Mouse (Mus musculus): ENCODE results near the gene Tbx4. TPM values are rescaled to one million over a fixed set of nuclear protein-coding genes. Genes with fewer than 3 reads are reported as not detected.

Gene Tbx4
- polyA plus RNA-seq, 2 experiments: 15.5 to 37.5 TPM

DNA sequence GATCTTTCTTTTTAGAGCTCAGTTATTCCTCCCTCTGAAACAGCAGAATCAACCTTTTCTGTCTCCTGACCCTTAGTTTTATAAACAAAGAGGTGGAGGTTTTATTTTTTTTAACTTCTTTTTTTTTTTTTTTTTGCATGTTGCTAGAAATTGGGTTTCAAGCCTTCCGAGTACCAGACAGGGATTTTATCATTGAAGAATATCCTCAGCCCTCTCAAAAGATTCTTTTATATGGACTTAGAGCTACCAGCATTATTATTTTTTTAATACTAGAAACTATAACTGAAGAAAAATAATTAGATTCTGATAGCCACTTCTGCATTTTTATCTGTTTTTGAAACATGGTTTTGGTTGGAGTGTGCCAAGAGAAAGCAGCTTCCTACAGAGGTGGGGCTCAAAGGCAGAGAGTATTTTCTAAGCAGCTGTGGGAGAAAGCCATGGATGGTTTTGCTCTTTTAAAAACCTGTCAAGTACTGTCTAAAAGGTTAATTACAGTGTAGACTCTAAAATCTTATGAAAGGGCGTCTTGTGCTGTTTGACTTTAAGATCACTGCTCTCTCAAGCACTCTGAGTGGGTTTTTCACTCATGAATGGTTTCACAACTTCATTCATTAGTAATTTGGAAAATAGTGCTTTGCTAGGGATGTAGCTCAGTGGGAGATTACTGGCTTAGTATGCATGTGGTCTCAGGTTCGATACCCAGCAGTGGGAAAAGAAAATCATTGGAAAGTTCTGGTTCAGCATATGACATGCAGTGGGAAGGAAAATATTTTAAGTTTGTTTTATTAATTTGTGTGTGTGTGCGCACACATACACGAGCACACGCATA, 70.9 kb downstream of the Tbx4 start:
- DNase-seq (ENCODE audit: low spot score) (no peak), ATAC-seq (ENCODE audit: low FRiP score, low read depth) (no peak)
- H3K9me3 ChIP-seq (ENCODE audit: control insufficient read depth, low read length): no peaks in the 10 kb centered on the region
- no peak overlapping the region for H3K4me2 ChIP-seq (replicated peaks; ENCODE audit: low read depth, low read length, severe bottlenecking)
- peaks cover 18% of the 10 kb centered on the region for H3K4me1 ChIP-seq (ENCODE audit: control insufficient read depth, insufficient read depth, low read length)
- 80% methylated on average over 6 of the region's 6 CpGs for WGBS
- TF ChIP-seq POLR2A (IDR thresholded peaks at IDR 0.05; ENCODE audit: borderline replicate concordance, extremely low read depth, insufficient read depth, insufficient read length): no peak
- H3K9ac ChIP-seq (ENCODE audit: low read depth, low read length, severe bottlenecking): no peak overlapping the region
- no peak overlapping the region for H3K4me3 ChIP-seq (replicated peaks; ENCODE audit: low read length)
- no peaks in the 10 kb centered on the region for H3K27me3 ChIP-seq (ENCODE audit: control insufficient read depth, insufficient read depth, low read length)
- 0 out of 2 replicates have a peak overlapping the region, but pooled peaks have one; percentile 9 for H3K27ac ChIP-seq (replicated peaks; ENCODE audit: low read depth, low read length)
- H3K36me3 ChIP-seq (ENCODE audit: control insufficient read depth, insufficient read depth, low read length): no peaks in the 10 kb centered on the region

DNA sequence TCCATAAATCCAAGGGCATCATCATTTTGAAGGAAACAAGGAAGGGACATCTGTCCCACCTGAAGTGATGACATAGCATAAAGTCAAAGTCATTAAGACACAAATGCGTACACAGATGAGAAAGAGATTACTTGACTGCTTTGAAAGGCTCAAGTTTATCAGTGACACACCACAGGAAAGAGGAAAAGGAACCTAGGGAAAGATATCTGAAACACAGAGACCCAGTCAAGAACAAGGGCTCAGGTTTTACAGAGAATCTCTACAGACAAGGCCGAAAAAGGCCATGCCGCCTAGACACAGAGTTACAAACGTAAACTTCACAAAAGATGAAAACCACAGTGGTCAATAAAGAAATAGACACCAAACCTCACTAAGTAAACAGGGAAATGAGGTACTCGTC, 73.6 kb downstream of the Tbx4 start:
- ATAC-seq (ENCODE audit: low FRiP score, low read depth) (no peak), DNase-seq (ENCODE audit: low spot score) (no peak)
- Histone ChIP-seq H3K27me3 (ENCODE audit: control insufficient read depth, insufficient read depth, low read length) (no peaks in the 10 kb centered on the region), H3K9ac (ENCODE audit: low read depth, low read length, severe bottlenecking) (no peak overlapping the region), H3K36me3 (ENCODE audit: control insufficient read depth, insufficient read depth, low read length) (no peaks in the 10 kb centered on the region), H3K27ac (replicated peaks; ENCODE audit: low read depth, low read length) (no peak overlapping the region), H3K4me3 (replicated peaks; ENCODE audit: low read length) (no peak overlapping the region), H3K9me3 (ENCODE audit: control insufficient read depth, low read length) (no peaks in the 10 kb centered on the region), H3K4me1 (ENCODE audit: control insufficient read depth, insufficient read depth, low read length) (peaks cover 18% of the 10 kb centered on the region), H3K4me2 (replicated peaks; ENCODE audit: low read depth, low read length, severe bottlenecking) (no peak overlapping the region)
- 80% methylated on average over 5 of the region's 5 CpGs for WGBS
- no peak for TF ChIP-seq POLR2A (IDR thresholded peaks at IDR 0.05; ENCODE audit: borderline replicate concordance, extremely low read depth, insufficient read depth, insufficient read length)

DNA sequence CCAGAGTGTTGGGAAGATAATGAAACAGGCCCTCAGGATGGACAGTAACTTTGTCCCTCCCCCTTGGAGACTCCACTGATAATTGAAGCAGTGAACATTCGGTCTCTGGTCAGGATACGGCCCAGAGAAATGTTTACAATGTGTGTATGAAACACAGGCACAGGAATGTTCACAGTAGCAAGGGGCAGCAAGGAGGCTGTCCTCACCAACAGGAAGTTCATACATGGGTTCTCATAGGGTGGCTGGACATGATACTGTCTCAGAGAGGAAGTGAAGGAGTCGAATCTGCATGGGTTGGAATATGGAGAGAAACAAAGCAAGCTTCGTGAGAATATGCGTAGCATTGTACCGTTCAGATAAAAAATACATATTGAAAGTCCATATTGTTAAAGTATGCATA, 74.1 kb downstream of the Tbx4 start:
- H3K27ac ChIP-seq (replicated peaks; ENCODE audit: low read depth, low read length): no peak overlapping the region
- no peak for DNase-seq (ENCODE audit: low spot score)

GRCm38 (mm10) chr11:85961498-85961897, 75.3 kb downstream of the Tbx4 start:
- H3K4me1 ChIP-seq (ENCODE audit: control insufficient read depth, insufficient read depth, low read length): peaks cover 12% of the 10 kb centered on the region
- no peaks in the 10 kb centered on the region for H3K36me3 ChIP-seq (ENCODE audit: control insufficient read depth, insufficient read depth, low read length)
- no peak overlapping the region for H3K9ac ChIP-seq (ENCODE audit: low read depth, low read length, severe bottlenecking)
- H3K27me3 ChIP-seq (ENCODE audit: control insufficient read depth, insufficient read depth, low read length): no peaks in the 10 kb centered on the region
- 21% methylated on average over 9 of the region's 9 CpGs for WGBS
- H3K4me2 ChIP-seq (replicated peaks; ENCODE audit: low read depth, low read length, severe bottlenecking): no peak overlapping the region
- no peak overlapping the region for H3K27ac ChIP-seq (replicated peaks; ENCODE audit: low read depth, low read length)
- no peak for TF ChIP-seq POLR2A (IDR thresholded peaks at IDR 0.05; ENCODE audit: borderline replicate concordance, extremely low read depth, insufficient read depth, insufficient read length)
- no peak for DNase-seq (ENCODE audit: low spot score)
- no peaks in the 10 kb centered on the region for H3K9me3 ChIP-seq (ENCODE audit: control insufficient read depth, low read length)
- no peak for ATAC-seq (ENCODE audit: low FRiP score, low read depth)
- H3K4me3 ChIP-seq (replicated peaks; ENCODE audit: low read length): no peak overlapping the region

More for the DNA sequence above, 74.1 kb downstream of the Tbx4 start:
- H3K36me3 ChIP-seq (ENCODE audit: control insufficient read depth, insufficient read depth, low read length): no peaks in the 10 kb centered on the region
- WGBS: 75% methylated on average over 6 of the region's 6 CpGs
- H3K4me3 ChIP-seq (replicated peaks; ENCODE audit: low read length): no peak overlapping the region
- no peak for ATAC-seq (ENCODE audit: low FRiP score, low read depth)
- no peak overlapping the region for H3K4me2 ChIP-seq (replicated peaks; ENCODE audit: low read depth, low read length, severe bottlenecking)
- H3K9me3 ChIP-seq (ENCODE audit: control insufficient read depth, low read length): no peaks in the 10 kb centered on the region
- no peaks in the 10 kb centered on the region for H3K27me3 ChIP-seq (ENCODE audit: control insufficient read depth, insufficient read depth, low read length)
- no peak overlapping the region for H3K9ac ChIP-seq (ENCODE audit: low read depth, low read length, severe bottlenecking)
- no peak for TF ChIP-seq POLR2A (IDR thresholded peaks at IDR 0.05; ENCODE audit: borderline replicate concordance, extremely low read depth, insufficient read depth, insufficient read length)
- H3K4me1 ChIP-seq (ENCODE audit: control insufficient read depth, insufficient read depth, low read length): peaks cover 15% of the 10 kb centered on the region

Other genes with a start within 250 kb of the Tbx4 start
- 31.7 and 39.1 TPM in 2 replicates for gene Tbx2, start 53.9 kb upstream of the Tbx4 start, polyA plus RNA-seq (2012; rRNA removed)
- gene Tbx2, start 53.9 kb upstream of the Tbx4 start, polyA plus RNA-seq (2014; fragmentation: Nextera tagmentation; extraction: Ambion mirVana): 6.5 and 9.3 TPM in 2 replicates
- not detected in 2 replicates for gene Gm11444, start 36.1 kb upstream of the Tbx4 start, polyA plus RNA-seq (2012; rRNA removed)
- gene Gm11444, start 36.1 kb upstream of the Tbx4 start, polyA plus RNA-seq (2014; fragmentation: Nextera tagmentation; extraction: Ambion mirVana): not detected in 2 replicates